Mouse (Mus musculus): Measurements from ENCODE around the gene Chac2.
"Not testable (repeated sequence)": the region's sequence is repeated elsewhere in the genome, so short reads cannot be mapped to it uniquely, and the experiment has no call there.

Chac2 gene

GRCm38 (mm10) chr11:30985877-30986624 lies at the start of gene Chac2:
Chac2 (minus strand) TSS chr11:30986350.
- in situ Hi-C loops (cut with MboI; ENCODE audit: unreplicated experiment in 2 of 2), result loop anchor here (25.0 kb wide), 2 partner anchors 676 to 1449 kb away; partner anchors contain the start of genes Bod1 (in 1 of the 2), Clhc1 (in 1 of the 2), Mtif2 (in 1 of the 2) and Rps27a (in 1 of the 2)

- in situ Hi-C loops (cut with MboI; ENCODE audit: unreplicated experiment in 2 of 2), result no loop called here
Observed at GRCm38 (mm10) chr11:31034958-31035357, 48.8 kb upstream of the Chac2 start.

- in situ Hi-C loops (cut with MboI; ENCODE audit: unreplicated experiment in 2 of 2), result not testable (repeated sequence)
Observed at GRCm38 (mm10) chr11:31017466-31017865, 31.3 kb upstream of the Chac2 start.

GRCm38 (mm10) chr11:31009668-31010067 lies 23.5 kb upstream of the Chac2 start:
- in situ Hi-C loops (cut with MboI; ENCODE audit: unreplicated experiment in 2 of 2), result not testable (repeated sequence)

GRCm38 (mm10) chr11:31001169-31001908 lies 15.2 kb upstream of the Chac2 start:
- in situ Hi-C loops (cut with MboI; ENCODE audit: unreplicated experiment in 2 of 2), result no loop called here

- in situ Hi-C loops (cut with MboI; ENCODE audit: unreplicated experiment in 2 of 2), result no loop called here
Observed at GRCm38 (mm10) chr11:31000028-31000427, 13.9 kb upstream of the Chac2 start.

GRCm38 (mm10) chr11:30998704-30999103 lies 12.6 kb upstream of the Chac2 start:
- in situ Hi-C loops (cut with MboI; ENCODE audit: unreplicated experiment in 2 of 2), result loop anchor here (25.0 kb wide), 2 partner anchors 664 to 1461 kb away; partner anchors contain the start of genes Bod1 (in 1 of the 2), Clhc1 (in 1 of the 2), Mtif2 (in 1 of the 2) and Rps27a (in 1 of the 2)

- in situ Hi-C loops (cut with MboI; ENCODE audit: unreplicated experiment in 2 of 2), result loop anchor here (25.0 kb wide), 2 partner anchors 664 to 1461 kb away; partner anchors contain the start of genes Bod1 (in 1 of the 2), Clhc1 (in 1 of the 2), Mtif2 (in 1 of the 2) and Rps27a (in 1 of the 2)
Observed at GRCm38 (mm10) chr11:30998199-30998598, 12.0 kb upstream of the Chac2 start.

GRCm38 (mm10) chr11:30996670-30997069 lies 10.5 kb upstream of the Chac2 start:
- in situ Hi-C loops (cut with MboI; ENCODE audit: unreplicated experiment in 2 of 2), result loop anchor here (25.0 kb wide), 2 partner anchors 666 to 1459 kb away; partner anchors contain the start of genes Bod1 (in 1 of the 2), Clhc1 (in 1 of the 2), Mtif2 (in 1 of the 2) and Rps27a (in 1 of the 2)

- in situ Hi-C loops (cut with MboI; ENCODE audit: unreplicated experiment in 2 of 2), result loop anchor here (25.0 kb wide), 2 partner anchors 676 to 1449 kb away; partner anchors contain the start of genes Bod1 (in 1 of the 2), Clhc1 (in 1 of the 2), Mtif2 (in 1 of the 2) and Rps27a (in 1 of the 2)
Observed at GRCm38 (mm10) chr11:30986625-30987017, 471 bp upstream of the Chac2 start.

- in situ Hi-C loops (cut with MboI; ENCODE audit: unreplicated experiment in 2 of 2), result loop anchor here (25.0 kb wide), 2 partner anchors 677 to 1448 kb away; partner anchors contain the start of genes Bod1 (in 1 of the 2), Clhc1 (in 1 of the 2), Mtif2 (in 1 of the 2) and Rps27a (in 1 of the 2)
Observed at GRCm38 (mm10) chr11:30985237-30985636, 913 bp downstream of the Chac2 start.

GRCm38 (mm10) chr11:30954279-30954725 lies 31.8 kb downstream of the Chac2 start, which contains the start of gene Erlec1:
Erlec1 (minus strand) TSS chr11:30954335.
- in situ Hi-C loops (cut with MboI; ENCODE audit: unreplicated experiment in 2 of 2), result no loop called here

- in situ Hi-C loops (cut with MboI; ENCODE audit: unreplicated experiment in 2 of 2), result no loop called here
Observed at GRCm38 (mm10) chr11:30953469-30954154, 32.5 kb downstream of the Chac2 start.

GRCm38 (mm10) chr11:30952829-30953228 lies 33.3 kb downstream of the Chac2 start:
- in situ Hi-C loops (cut with MboI; ENCODE audit: unreplicated experiment in 2 of 2), result no loop called here

GRCm38 (mm10) chr11:30943522-30943921 lies 42.6 kb downstream of the Chac2 start:
- in situ Hi-C loops (cut with MboI; ENCODE audit: unreplicated experiment in 2 of 2), result no loop called here

GRCm38 (mm10) chr11:30928498-30928897 lies 57.7 kb downstream of the Chac2 start:
- in situ Hi-C loops (cut with MboI; ENCODE audit: unreplicated experiment in 2 of 2), result no loop called here

- in situ Hi-C loops (cut with MboI; ENCODE audit: unreplicated experiment in 2 of 2), result no loop called here
Observed at GRCm38 (mm10) chr11:30928079-30928478, 58.1 kb downstream of the Chac2 start.

All from v-Abl transformed pro-B cells (cell line).